Mouse (Mus musculus) CH12.LX (cell line): ENCODE measurements around the gene Dapl1. TPM values are rescaled to one million over a fixed set of nuclear protein-coding genes. Genes with fewer than 3 reads are reported as not detected.

ENCODE experiments used
- DNase-seq: peaks from one replicate; pipeline ENCODE4 v3.0.0-alpha.2; 2013; ENCODE audit errors: extremely low read depth
- H3K27ac ChIP-seq: 2 replicates; pipeline ENCODE4 v1.5.1; 2012; ENCODE audit warnings: low read depth, mild to moderate bottlenecking, control low read depth, moderate library complexity; ENCODE audit not compliant: insufficient read depth
- H3K27me3 ChIP-seq: replicated peaks from 2 replicates; pipeline ENCODE3; 2012; ENCODE audit warnings: inconsistent platforms
- H3K36me3 ChIP-seq, 2 experiments: replicated peaks in 1 of 2; 2 replicates each; pipeline versions ENCODE3 to v1.6.1; 2012; ENCODE audit warnings: inconsistent platforms in 1 of 2, low read length in 1 of 2, mild to moderate bottlenecking in 1 of 2, mixed read lengths in 1 of 2, moderate library complexity in 1 of 2; ENCODE audit not compliant: control insufficient read depth in 1 of 2, insufficient read depth in 1 of 2
- H3K4me1 ChIP-seq, 2 experiments: 2 replicates each; pipeline ENCODE4 v1.6.1; 2012; ENCODE audit warnings: inconsistent platforms in 1 of 2, moderate library complexity in 1 of 2; ENCODE audit not compliant: insufficient read depth in 2 of 2, control insufficient read depth in 1 of 2
- H3K4me2 ChIP-seq: 2 replicates; pipeline ENCODE4 v1.6.1; 2012; ENCODE audit warnings: low read depth, mild to moderate bottlenecking, control low read depth; ENCODE audit not compliant: poor library complexity, insufficient read depth, severe bottlenecking
- H3K4me3 ChIP-seq, 3 experiments: fragments of 150-350 bp in 1 of 3; sonication (generic) in 1 of 3; replicated peaks in 1 of 3; 2 replicates each; pipeline versions ENCODE3 to v1.5.1; 2011 to 2012; ENCODE audit warnings: low read depth in 2 of 3, low read length in 2 of 3, mild to moderate bottlenecking in 2 of 3, moderate library complexity in 2 of 3, control low read depth in 1 of 3, improper control_type of control experiment in 1 of 3, inconsistent platforms in 1 of 3, mixed read lengths in 1 of 3; ENCODE audit not compliant: poor library complexity in 1 of 3
- H3K79me2 ChIP-seq: replicated peaks from 2 replicates; pipeline ENCODE4 v1.6.1; 2012; ENCODE audit warnings: mild to moderate bottlenecking, moderate library complexity; ENCODE audit not compliant: control insufficient read depth, poor library complexity, insufficient read depth, severe bottlenecking; ENCODE audit errors: extremely low read depth
- H3K9ac ChIP-seq: 2 replicates; pipeline ENCODE4 v1.6.1; 2012; ENCODE audit warnings: low read depth, mild to moderate bottlenecking, control low read depth, moderate library complexity; ENCODE audit not compliant: insufficient read depth
- H3K9me3 ChIP-seq: replicated peaks from 2 replicates; pipeline ENCODE3; 2012; ENCODE audit warnings: low read length, inconsistent platforms, mixed read lengths
- BHLHE40 ChIP-seq: IDR thresholded peaks from 2 replicates; pipeline ENCODE4 v1.6.1; 2011; ENCODE audit warnings: mild to moderate bottlenecking, low read depth, low read length, improper control_type of control experiment
- CHD2 ChIP-seq: IDR thresholded peaks from 2 replicates; pipeline ENCODE4 v1.6.1; 2011; ENCODE audit warnings: low read length, improper control_type of control experiment
- CTCF ChIP-seq, 2 experiments: IDR thresholded peaks in 1 of 2; conservative IDR thresholded peaks in 1 of 2; 2 replicates each; pipeline ENCODE4 v1.5.1; 2011 to 2012; ENCODE audit warnings: low read depth in 2 of 2, low read length in 2 of 2, improper control_type of control experiment in 1 of 2, inconsistent platforms in 1 of 2, mild to moderate bottlenecking in 1 of 2, moderate library complexity in 1 of 2
- ELF1 ChIP-seq: IDR thresholded peaks from 2 replicates; pipeline ENCODE4 v1.6.1; 2014; ENCODE audit warnings: low read depth, mild to moderate bottlenecking, inconsistent platforms, low read length, improper control_type of control experiment
- ETS1 ChIP-seq: conservative IDR thresholded peaks from 2 replicates; pipeline ENCODE4 v1.6.1; 2012; ENCODE audit warnings: low read depth, mild to moderate bottlenecking, inconsistent platforms, low read length, improper control_type of control experiment, moderate library complexity
- HCFC1 ChIP-seq: IDR thresholded peaks from 2 replicates; pipeline ENCODE4 v1.6.1; 2012; ENCODE audit warnings: low read depth, mild to moderate bottlenecking, inconsistent platforms, low read length, improper control_type of control experiment
- IRF4 ChIP-seq: IDR thresholded peaks from 2 replicates; pipeline ENCODE4 v1.6.1; 2014; ENCODE audit warnings: low read depth, mild to moderate bottlenecking, inconsistent platforms, low read length, improper control_type of control experiment
- JUN ChIP-seq: IDR thresholded peaks from 2 replicates; pipeline ENCODE4 v1.6.1; 2011; ENCODE audit warnings: low read depth, mild to moderate bottlenecking, low read length, improper control_type of control experiment, moderate library complexity; ENCODE audit not compliant: insufficient read depth
- MAZ ChIP-seq: IDR thresholded peaks from 2 replicates; pipeline ENCODE4 v1.6.1; 2012; ENCODE audit warnings: low read depth, mild to moderate bottlenecking, inconsistent platforms, low read length, improper control_type of control experiment, moderate library complexity
- MEF2A ChIP-seq: IDR thresholded peaks from 2 replicates; pipeline ENCODE4 v1.6.1; 2014; ENCODE audit warnings: low read depth, mild to moderate bottlenecking, inconsistent platforms, low read length, improper control_type of control experiment, borderline replicate concordance
- MYC ChIP-seq: IDR thresholded peaks from 2 replicates; pipeline ENCODE4 v1.6.1; 2011; ENCODE audit warnings: low read depth, mild to moderate bottlenecking, improper control_type of control experiment, low read length
- NELFE ChIP-seq: IDR thresholded peaks from 2 replicates; pipeline ENCODE4 v1.6.1; 2011; ENCODE audit warnings: low read depth, low read length, improper control_type of control experiment
- NRF1 ChIP-seq: IDR thresholded peaks from 2 replicates; pipeline ENCODE4 v1.6.1; 2014; ENCODE audit warnings: low read depth, mild to moderate bottlenecking, inconsistent platforms, low read length, improper control_type of control experiment, moderate library complexity
- PAX5 ChIP-seq: IDR thresholded peaks from 2 replicates; pipeline ENCODE4 v1.6.1; 2012; ENCODE audit warnings: low read length, inconsistent platforms, mixed read lengths
- POLR2AphosphoS2 ChIP-seq: IDR thresholded peaks from 2 replicates; pipeline ENCODE4 v1.6.1; 2011; ENCODE audit warnings: low read depth, low read length, improper control_type of control experiment
- RAD21 ChIP-seq: IDR thresholded peaks from 2 replicates; pipeline ENCODE4 v1.6.1; 2011; ENCODE audit warnings: low read depth, mild to moderate bottlenecking, low read length, improper control_type of control experiment, moderate library complexity
- RCOR1 ChIP-seq: conservative IDR thresholded peaks from 2 replicates; pipeline ENCODE4 v1.6.1; 2012; ENCODE audit warnings: low read depth, mild to moderate bottlenecking, inconsistent platforms, low read length, improper control_type of control experiment
- SIN3A ChIP-seq: IDR thresholded peaks from 2 replicates; pipeline ENCODE4 v1.6.1; 2012; ENCODE audit warnings: low read length, improper control_type of control experiment, inconsistent platforms
- SMC3 ChIP-seq: IDR thresholded peaks from 2 replicates; pipeline ENCODE4 v1.6.1; 2011; ENCODE audit warnings: low read depth, low read length, improper control_type of control experiment
- UBTF ChIP-seq: IDR thresholded peaks from 2 replicates; pipeline ENCODE4 v1.6.1; 2012; ENCODE audit warnings: low read depth, mild to moderate bottlenecking, inconsistent platforms, low read length, improper control_type of control experiment, moderate library complexity
- USF1 ChIP-seq: IDR thresholded peaks from 2 replicates; pipeline ENCODE4 v1.6.1; 2014; ENCODE audit warnings: low read depth, mild to moderate bottlenecking, inconsistent platforms, low read length, improper control_type of control experiment
- ZKSCAN1 ChIP-seq: IDR thresholded peaks from 2 replicates; pipeline ENCODE4 v1.6.1; 2012; ENCODE audit warnings: low read depth, inconsistent platforms, low read length, improper control_type of control experiment, borderline replicate concordance
- ZMIZ1 ChIP-seq: IDR thresholded peaks from 2 replicates; pipeline ENCODE4 v1.6.1; 2012; ENCODE audit warnings: low read depth, mild to moderate bottlenecking, inconsistent platforms, low read length, improper control_type of control experiment
- ZNF384 ChIP-seq: IDR thresholded peaks from 2 replicates; pipeline ENCODE4 v1.6.1; 2012; ENCODE audit warnings: low read depth, low read length, improper control_type of control experiment, inconsistent platforms
- dilution Hi-C: fragments of 300-500 bp; cut with MboI; formaldehyde crosslinking; loops from 2 replicates; pipeline ENCODE4 v1.14.3; 2020; ENCODE audit warnings: low sequenced_read_pairs; ENCODE audit not compliant: extremely low pct_unique_long_range_greater_than_20kb, extremely low pct_ligation_motif_present
- in situ Hi-C: fragments of 300-500 bp; cut with MboI; formaldehyde crosslinking; loops from 3 replicates; pipeline ENCODE4 v1.14.3; 2019; ENCODE audit warnings: low sequenced_read_pairs, low pct_ligation_motif_present, low pct_unique_long_range_greater_than_20kb, mixed read lengths
- polyA plus RNA-seq: library from polyadenylated mRNA; unstranded; fragments of >175 nt; gene quantifications from 2 replicates; pipeline ENCODE4 v1.2.1, GENCODE M21; 2012; ENCODE audit warnings: low read depth; ENCODE audit not compliant: insufficient read length
- total RNA-seq, 2 experiments: library from RNA; depleted of rRNA; stranded (reverse); fragments of 300-350 nt in 1 of 2; fragments of >200 nt in 1 of 2; gene quantifications; 2 replicates each; pipeline ENCODE4 v1.2.3; 2012 to 2014

Dapl1 gene
- total and polyA plus RNA-seq, 3 experiments: not detected

DNA sequence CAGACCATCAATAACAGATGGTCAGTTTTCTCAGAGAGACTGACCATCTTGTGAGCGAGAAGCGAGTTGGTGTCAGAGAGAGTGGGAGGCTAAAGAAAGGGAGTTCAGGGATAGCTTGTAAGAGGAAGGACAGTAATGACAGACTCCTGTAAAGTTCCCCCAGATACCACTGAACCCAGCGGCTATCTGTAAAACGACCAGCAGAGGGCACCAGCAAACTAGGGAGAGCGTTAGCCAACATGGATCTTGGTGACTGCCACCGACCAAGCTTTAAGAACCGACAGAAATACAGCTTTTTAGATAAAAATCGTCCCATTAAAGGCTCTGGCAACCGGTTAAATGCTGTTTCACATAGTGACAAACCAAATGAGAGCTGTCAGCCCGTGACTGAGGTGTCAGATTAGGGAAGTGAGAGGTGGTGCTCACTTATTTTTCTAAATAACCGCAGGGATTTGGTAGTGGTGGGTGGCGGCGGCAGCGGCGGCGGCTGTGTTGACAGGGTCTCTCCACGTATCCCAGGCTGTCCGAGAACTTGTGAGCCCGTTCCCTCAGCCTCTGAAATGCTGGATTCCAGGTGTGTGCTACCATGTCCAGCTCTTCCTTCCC, 37.7 kb downstream of the Dapl1 start:
- H3K79me2 ChIP-seq: no peaks in the 10 kb centered on the region
- no peaks in the 10 kb centered on the region for H3K9me3 ChIP-seq
- H3K4me3 ChIP-seq: peak overlapping the region in 1 of 3 experiments; percentile 32
- H3K4me1 ChIP-seq: peaks cover 3 to 9% of the 10 kb centered on the region in 2 experiments; a peak in 3 of 4 replicates
- TF ChIP-seq ETS1 (no peak), ELF1 (no peak), JUN (no peak), BHLHE40 (peak; percentile 80), MYC (no peak), SMC3 (peak; percentile 42; the same call in 1 of the 2 replicates), SIN3A (no peak), ZNF384 (no peak), IRF4 (peak; percentile 68; the same call in 1 of the 2 replicates), CHD2 (no peak), POLR2AphosphoS2 (no peak), RAD21 (peak; percentile 62), CTCF (conservative IDR thresholded peaks at IDR 0.05 in 1 of 2, IDR thresholded peaks at IDR 0.05 in 1 of 2; ENCODE audit: low read depth in 2 of 2, low read length in 2 of 2) (peak; percentile 74 to 79), MEF2A (no peak), PAX5 (no peak), ZMIZ1 (no peak), UBTF (no peak), NELFE (no peak), HCFC1 (no peak), NRF1 (no peak), MAZ (no peak), RCOR1 (no peak)
- peak; percentile 81 for DNase-seq
- H3K27ac ChIP-seq: no peak overlapping the region
- H3K9ac ChIP-seq: no peak overlapping the region
- H3K4me2 ChIP-seq: peak overlapping the region; percentile 64
- in situ Hi-C loops (no loop called here), dilution Hi-C loops (no loop called here)
- H3K27me3 ChIP-seq: no peaks in the 10 kb centered on the region
- no peaks in the 10 kb centered on the region for H3K36me3 ChIP-seq

DNA sequence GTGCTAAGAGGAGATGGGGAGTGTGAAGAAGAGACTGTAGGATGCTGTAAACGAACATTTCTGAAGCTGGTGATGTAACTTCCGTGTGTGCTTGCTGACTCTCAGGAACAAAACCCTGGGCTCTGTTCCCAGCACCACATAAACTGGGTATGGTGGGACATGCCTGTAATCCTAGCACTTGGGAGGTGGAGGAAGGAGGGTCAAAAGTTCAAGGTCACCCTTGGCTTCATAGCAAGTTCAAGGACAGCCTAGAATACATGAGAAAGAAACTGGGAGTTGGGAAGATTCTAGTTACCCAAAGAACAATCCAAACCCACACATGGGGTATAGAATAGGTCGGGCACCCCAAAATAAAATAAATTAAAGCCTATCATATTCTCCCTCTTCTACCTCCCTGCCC, 39.1 kb downstream of the Dapl1 start:
- H3K9me3 ChIP-seq: no peaks in the 10 kb centered on the region
- no peaks in the 10 kb centered on the region for H3K27me3 ChIP-seq
- H3K4me1 ChIP-seq: peaks cover 3 to 9% of the 10 kb centered on the region in 2 experiments; a peak in 3 of 4 replicates
- dilution Hi-C loops (no loop called here), in situ Hi-C loops (no loop called here)
- DNase-seq: no peak
- H3K79me2 ChIP-seq: no peaks in the 10 kb centered on the region
- TF ChIP-seq USF1 (no peak), ZKSCAN1 (no peak), UBTF (no peak), ELF1 (no peak)
- no peak overlapping the region for H3K27ac ChIP-seq
- H3K4me3 ChIP-seq: no peak overlapping the region
- H3K9ac ChIP-seq: no peak overlapping the region
- H3K36me3 ChIP-seq: no peaks in the 10 kb centered on the region
- H3K4me2 ChIP-seq: no peak overlapping the region
